Mouse (Mus musculus): ENCODE measurements at regions not wholly inside any gene's neighbourhood (a gene's known extent, or its start where the extent isn't known, plus 50 kb on each side); places are given as distances from the start of the nearest gene placed in this dataset.

DNA sequence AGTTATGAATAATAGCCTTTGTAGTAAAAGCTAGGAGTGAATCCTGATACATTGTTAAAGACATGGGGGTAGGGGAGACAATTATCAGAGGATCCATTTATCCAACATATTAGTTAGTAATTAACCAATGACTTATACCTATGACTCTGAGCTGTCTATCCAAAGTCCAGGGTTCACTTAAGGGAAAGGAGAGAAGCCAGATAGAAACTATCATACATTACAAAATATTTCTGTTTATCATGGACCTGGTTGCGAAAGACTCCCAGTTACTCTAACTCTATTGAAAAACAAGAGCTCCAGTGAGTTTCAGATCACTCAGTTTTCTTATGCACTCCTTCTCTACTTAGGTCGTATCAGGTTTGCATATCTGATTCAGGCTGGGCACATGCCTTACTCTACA is 749.3 kb downstream of the H2al1n start:
- intact Hi-C loops (cut with DNase I) = no loop called here
- DNase-seq = no peak

GRCm38 (mm10) chrX:15007023-15007422 is 796.1 kb downstream of the H2al1n start:
- intact Hi-C loops (cut with DNase I) = no loop called here
- peak; percentile 55 to 65 for DNase-seq
